Mouse (Mus musculus): ENCODE measurements around the gene A830018L16Rik. TPM values are rescaled to one million over a fixed set of nuclear protein-coding genes. Genes with fewer than 3 reads are reported as not detected.
A peak's percentile ranks its signal among the peaks of the same experiment; 100 is the strongest.
"Not testable (repeated sequence)": the region's sequence is repeated elsewhere in the genome, so short reads cannot be mapped to it uniquely, and the experiment has no call there.

The A830018L16Rik gene
- polyA plus RNA-seq, 1 experiment from 2014 or later: 3.0 TPM

DNA sequence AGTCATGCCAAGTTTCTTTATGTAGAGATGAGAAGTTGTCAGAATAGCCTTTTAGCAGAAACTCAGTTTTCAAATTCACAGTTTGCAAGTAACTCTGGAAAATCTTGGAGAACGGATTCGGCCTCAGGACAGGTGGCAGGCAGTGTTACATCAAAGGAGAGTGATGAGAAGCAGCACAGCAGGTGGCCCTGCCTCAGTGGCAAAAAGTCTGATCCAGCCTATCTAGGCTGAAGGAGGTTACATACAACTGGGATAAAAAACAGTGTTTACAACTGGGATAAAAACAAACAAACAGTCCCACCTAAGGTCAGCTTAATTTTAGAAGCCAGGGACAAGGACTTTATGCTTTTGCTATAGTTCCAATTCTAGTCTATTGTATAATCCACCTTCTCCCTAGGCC, 79.0 kb downstream of the A830018L16Rik start:
- no peak overlapping the region for H3K4me2 ChIP-seq (replicated peaks)
- H3K4me3 ChIP-seq (replicated peaks): no peak overlapping the region
- no peak for ATAC-seq
- no peaks in the 10 kb centered on the region for H3K9me3 ChIP-seq
- 88% methylated on average over 2 of the region's 2 CpGs for WGBS
- H3K9ac ChIP-seq (replicated peaks): no peak overlapping the region
- H3K36me3 ChIP-seq: no peaks in the 10 kb centered on the region
- H3K27me3 ChIP-seq: no peaks in the 10 kb centered on the region
- no peak overlapping the region for H3K27ac ChIP-seq
- no peaks in the 10 kb centered on the region for H3K4me1 ChIP-seq (replicated peaks)

GRCm38 (mm10) chr1:11501556-11501955, 87.7 kb downstream of the A830018L16Rik start:
- Histone ChIP-seq H3K9ac (replicated peaks) (no peak overlapping the region), H3K36me3 (no peaks in the 10 kb centered on the region), H3K4me2 (replicated peaks) (no peak overlapping the region), H3K4me1 (replicated peaks) (no peaks in the 10 kb centered on the region), H3K27me3 (no peaks in the 10 kb centered on the region), H3K27ac (no peak overlapping the region), H3K4me3 (replicated peaks) (no peak overlapping the region), H3K9me3 (no peaks in the 10 kb centered on the region)
- ATAC-seq: no peak

- not testable (repeated sequence) for H3K4me2 ChIP-seq (replicated peaks); H3K9ac ChIP-seq (replicated peaks); H3K4me3 ChIP-seq (replicated peaks); H3K4me1 ChIP-seq (replicated peaks); H3K27ac ChIP-seq; H3K27me3 ChIP-seq; ATAC-seq; H3K36me3 ChIP-seq; H3K9me3 ChIP-seq
- 91% methylated on average over 1 of the region's 1 CpGs for WGBS
Measured at GRCm38 (mm10) chr1:11549810-11550209, 135.9 kb downstream of the A830018L16Rik start.

DNA sequence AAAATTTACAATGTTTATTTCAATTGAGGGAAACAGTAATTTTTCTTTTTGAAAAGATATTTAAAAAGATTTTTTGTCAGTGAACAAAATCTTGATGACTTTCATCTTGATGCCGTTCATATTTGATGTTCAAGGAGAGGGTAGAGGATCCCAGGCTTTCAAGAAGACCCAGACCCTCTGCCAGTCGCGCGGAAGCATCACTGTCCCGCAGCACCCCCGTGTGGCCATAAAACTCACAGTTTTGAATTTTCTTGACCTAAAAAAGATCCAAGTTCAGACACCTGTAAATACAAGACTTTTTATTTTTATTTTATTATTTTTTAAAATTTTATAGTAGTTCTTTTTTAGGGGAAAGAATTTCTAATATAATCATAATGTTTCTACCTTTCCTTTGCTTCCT, 151.4 kb downstream of the A830018L16Rik start:
- no peak overlapping the region for H3K9ac ChIP-seq (replicated peaks)
- 0 out of 2 replicates have a peak, but pooled peaks have one; percentile 63 for ATAC-seq
- no peaks in the 10 kb centered on the region for H3K27me3 ChIP-seq
- H3K9me3 ChIP-seq: no peaks in the 10 kb centered on the region
- no peak overlapping the region for H3K27ac ChIP-seq
- no peak overlapping the region for H3K4me3 ChIP-seq (replicated peaks)
- no peak overlapping the region for H3K4me2 ChIP-seq (replicated peaks)
- no peaks in the 10 kb centered on the region for H3K4me1 ChIP-seq (replicated peaks)
- H3K36me3 ChIP-seq: no peaks in the 10 kb centered on the region
- 10% methylated on average over 6 of the region's 6 CpGs for WGBS

DNA sequence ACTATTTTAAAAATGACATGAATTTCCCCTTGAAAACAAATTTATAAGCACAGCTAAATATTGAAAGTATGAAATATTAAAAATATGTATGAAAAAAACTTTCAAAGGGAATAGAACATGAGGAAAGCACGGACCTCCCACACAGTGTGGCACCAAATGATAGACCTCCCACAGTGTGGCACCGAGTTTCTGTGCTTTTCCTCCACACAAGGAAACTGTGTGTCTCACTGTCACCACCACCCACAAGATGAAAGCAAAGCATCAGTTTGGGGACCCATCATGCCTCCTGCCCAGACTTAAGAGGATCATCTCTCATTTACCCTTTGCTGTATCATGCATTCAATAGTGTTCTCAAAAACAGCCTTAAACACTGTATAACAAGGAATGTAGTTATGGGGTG, 152.8 kb downstream of the A830018L16Rik start:
- 81% methylated on average over 2 of the region's 2 CpGs for WGBS
- Histone ChIP-seq H3K9me3 (no peaks in the 10 kb centered on the region), H3K36me3 (no peaks in the 10 kb centered on the region), H3K27ac (no peak overlapping the region), H3K9ac (replicated peaks) (no peak overlapping the region), H3K4me3 (replicated peaks) (no peak overlapping the region), H3K27me3 (no peaks in the 10 kb centered on the region), H3K4me1 (replicated peaks) (no peaks in the 10 kb centered on the region), H3K4me2 (replicated peaks) (no peak overlapping the region)
- ATAC-seq: no peak

- no peaks in the 10 kb centered on the region for H3K36me3 ChIP-seq
- no peaks in the 10 kb centered on the region for H3K9me3 ChIP-seq
- H3K27me3 ChIP-seq: no peaks in the 10 kb centered on the region
- H3K4me1 ChIP-seq (replicated peaks): no peaks in the 10 kb centered on the region
- no peak overlapping the region for H3K9ac ChIP-seq (replicated peaks)
- no peak for ATAC-seq
- no peak overlapping the region for H3K4me3 ChIP-seq (replicated peaks)
- no peak overlapping the region for H3K27ac ChIP-seq
- no peak overlapping the region for H3K4me2 ChIP-seq (replicated peaks)
Measured at GRCm38 (mm10) chr1:11567300-11567885, 153.5 kb downstream of the A830018L16Rik start.

DNA sequence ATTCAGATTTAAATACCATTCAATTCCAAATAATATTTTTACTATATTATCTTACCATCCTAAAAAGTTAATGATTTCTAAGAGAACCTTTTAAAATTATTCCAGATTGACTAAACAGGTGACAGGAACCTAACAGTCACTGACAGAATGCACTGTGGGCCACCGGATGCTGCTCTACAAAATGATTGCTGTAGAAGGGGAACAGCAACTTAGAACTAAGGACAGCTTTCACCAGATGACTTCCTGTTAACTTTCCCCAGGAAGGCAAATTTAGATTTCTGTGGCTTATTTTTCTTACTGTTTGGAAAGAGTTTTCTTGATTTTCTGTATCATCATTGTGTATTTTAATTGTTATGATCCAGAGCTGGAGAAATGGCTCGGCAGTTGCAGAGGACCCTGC, 156.4 kb downstream of the A830018L16Rik start:
- Histone ChIP-seq H3K27me3 (no peaks in the 10 kb centered on the region), H3K9me3 (no peaks in the 10 kb centered on the region), H3K27ac (no peak overlapping the region), H3K36me3 (no peaks in the 10 kb centered on the region), H3K9ac (replicated peaks) (no peak overlapping the region), H3K4me1 (replicated peaks) (no peaks in the 10 kb centered on the region), H3K4me3 (replicated peaks) (no peak overlapping the region), H3K4me2 (replicated peaks) (no peak overlapping the region)
- 94% methylated on average over 2 of the region's 2 CpGs for WGBS
- no peak for ATAC-seq

DNA sequence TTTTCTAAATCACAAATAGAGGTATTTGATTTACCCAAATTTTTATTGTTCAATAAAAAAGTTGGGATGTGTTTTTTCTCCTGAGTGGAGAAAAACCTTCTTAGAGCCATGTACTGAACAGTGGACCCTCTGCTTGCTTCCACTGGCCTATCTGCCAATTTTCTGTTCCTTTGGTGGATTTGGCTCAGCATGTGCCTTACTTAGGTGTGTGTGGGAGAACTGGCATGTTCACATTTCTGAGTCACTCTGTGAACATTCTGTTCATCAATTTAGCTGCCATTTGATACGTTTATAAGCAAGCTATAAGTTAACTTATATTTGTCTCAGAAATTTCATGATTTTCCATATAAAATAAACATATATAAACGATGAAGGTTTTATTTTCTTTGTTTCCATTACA, 159.6 kb downstream of the A830018L16Rik start:
- no peak overlapping the region for H3K27ac ChIP-seq
- H3K4me2 ChIP-seq (replicated peaks): no peak overlapping the region
- H3K4me3 ChIP-seq (replicated peaks): no peak overlapping the region
- no peak for ATAC-seq
- 88% methylated on average over 2 of the region's 2 CpGs for WGBS
- H3K27me3 ChIP-seq: no peaks in the 10 kb centered on the region
- no peaks in the 10 kb centered on the region for H3K9me3 ChIP-seq
- H3K36me3 ChIP-seq: no peaks in the 10 kb centered on the region
- no peak overlapping the region for H3K9ac ChIP-seq (replicated peaks)
- no peaks in the 10 kb centered on the region for H3K4me1 ChIP-seq (replicated peaks)

DNA sequence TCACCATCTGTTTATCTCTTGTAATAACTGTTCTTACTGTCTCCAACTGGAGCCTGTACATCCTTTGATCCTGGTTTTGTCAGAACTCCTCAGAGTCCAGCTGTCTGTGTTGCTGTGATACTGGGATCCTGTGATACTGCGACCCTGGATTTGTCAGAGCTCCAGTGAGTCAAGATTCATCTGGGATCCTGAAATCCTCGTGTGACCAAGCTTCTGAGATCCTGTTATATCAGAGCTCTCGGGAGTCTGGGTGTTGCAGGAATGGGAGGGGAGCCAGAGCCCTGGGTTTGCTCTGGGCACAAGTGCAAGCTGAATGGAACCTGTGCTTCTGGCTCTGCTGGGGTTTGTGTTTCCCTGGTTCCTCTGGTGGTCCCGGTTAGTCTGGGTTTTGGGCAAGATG, 166.1 kb downstream of the A830018L16Rik start:
- no peak overlapping the region for H3K27ac ChIP-seq
- no peaks in the 10 kb centered on the region for H3K27me3 ChIP-seq
- H3K4me1 ChIP-seq (replicated peaks): no peaks in the 10 kb centered on the region
- H3K4me3 ChIP-seq (replicated peaks): no peak overlapping the region
- 77% methylated on average over 4 of the region's 4 CpGs for WGBS
- H3K4me2 ChIP-seq (replicated peaks): no peak overlapping the region
- H3K9ac ChIP-seq (replicated peaks): no peak overlapping the region
- no peaks in the 10 kb centered on the region for H3K9me3 ChIP-seq
- no peaks in the 10 kb centered on the region for H3K36me3 ChIP-seq
- ATAC-seq: no peak

DNA sequence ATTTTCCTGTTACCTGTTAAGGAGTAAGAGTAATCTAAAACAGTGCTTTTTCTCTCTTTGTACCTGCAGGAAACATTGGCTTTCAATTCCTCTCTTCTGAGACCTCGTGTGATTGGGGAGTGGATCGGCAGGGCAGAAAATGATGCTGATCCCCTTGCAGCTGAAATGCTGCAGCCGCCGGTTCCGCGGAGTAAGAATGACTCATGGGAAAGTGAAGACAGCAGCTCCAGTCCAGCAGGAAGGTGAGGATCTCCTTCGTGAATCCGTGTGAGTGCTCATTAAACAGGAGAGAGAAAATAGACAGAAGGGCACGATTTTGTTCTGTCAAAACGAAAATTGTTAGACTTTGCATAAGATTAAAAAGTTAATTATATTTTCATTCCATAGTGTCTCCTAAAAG, 174.4 kb downstream of the A830018L16Rik start:
- Histone ChIP-seq H3K36me3 (no peaks in the 10 kb centered on the region), H3K27me3 (no peaks in the 10 kb centered on the region), H3K9ac (replicated peaks) (no peak overlapping the region), H3K9me3 (no peaks in the 10 kb centered on the region), H3K4me1 (replicated peaks) (no peaks in the 10 kb centered on the region), H3K27ac (no peak overlapping the region), H3K4me2 (replicated peaks) (no peak overlapping the region), H3K4me3 (replicated peaks) (no peak overlapping the region)
- ATAC-seq: no peak
- 74% methylated on average over 10 of the region's 10 CpGs for WGBS

DNA sequence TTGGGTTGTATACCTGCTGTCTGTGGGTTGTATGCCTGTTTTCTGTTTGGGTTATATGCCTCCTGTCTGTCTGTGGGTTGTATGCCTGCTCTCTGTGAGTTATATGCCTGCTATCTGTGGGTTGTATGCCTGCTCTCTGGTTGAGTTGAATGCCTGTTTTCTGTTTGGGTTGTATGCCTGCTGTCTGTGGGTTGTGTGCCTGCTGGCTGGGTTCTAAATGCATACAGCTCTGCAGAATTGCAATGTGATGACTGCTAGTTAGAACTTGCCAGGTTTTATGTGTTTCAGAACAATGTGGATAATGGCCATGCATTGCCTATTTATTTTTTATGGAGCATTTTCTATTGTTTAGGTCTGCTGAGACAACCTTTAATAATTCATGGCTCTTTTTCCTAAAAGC, 236.2 kb downstream of the A830018L16Rik start:
- Histone ChIP-seq H3K27me3 (no peaks in the 10 kb centered on the region), H3K9ac (replicated peaks) (no peak overlapping the region), H3K4me2 (replicated peaks) (no peak overlapping the region), H3K9me3 (no peaks in the 10 kb centered on the region), H3K36me3 (no peaks in the 10 kb centered on the region), H3K4me3 (replicated peaks) (no peak overlapping the region), H3K27ac (no peak overlapping the region), H3K4me1 (replicated peaks) (no peaks in the 10 kb centered on the region)
- no peak for ATAC-seq

GRCm38 (mm10) chr1:11652773-11653172, 238.9 kb downstream of the A830018L16Rik start:
- Histone ChIP-seq H3K36me3 (no peaks in the 10 kb centered on the region), H3K9ac (replicated peaks) (no peak overlapping the region), H3K4me1 (replicated peaks) (no peaks in the 10 kb centered on the region), H3K4me3 (replicated peaks) (no peak overlapping the region), H3K4me2 (replicated peaks) (no peak overlapping the region), H3K27me3 (no peaks in the 10 kb centered on the region), H3K9me3 (no peaks in the 10 kb centered on the region), H3K27ac (no peak overlapping the region)
- ATAC-seq: no peak

- no peaks in the 10 kb centered on the region for H3K27me3 ChIP-seq
- ATAC-seq: peak; percentile 91
- 59% methylated on average over 2 of the region's 2 CpGs for WGBS
Measured at GRCm38 (mm10) chr1:11657341-11658060, 243.6 kb downstream of the A830018L16Rik start.

More at GRCm38 (mm10) chr1:11657341-11658060, 243.6 kb downstream of the A830018L16Rik start:
- Histone ChIP-seq H3K4me2 (replicated peaks) (no peak overlapping the region), H3K4me1 (replicated peaks) (no peaks in the 10 kb centered on the region), H3K36me3 (no peaks in the 10 kb centered on the region), H3K4me3 (replicated peaks) (no peak overlapping the region), H3K27ac (no peak overlapping the region), H3K9me3 (no peaks in the 10 kb centered on the region), H3K9ac (replicated peaks) (no peak overlapping the region)

Data from midbrain, embryonic 13.5 days (tissue).